Mouse (Mus musculus) liver, adult (tissue): Measurements from ENCODE around the gene Wbp2nl.

Experiments
- GATA4 ChIP-seq: IDR thresholded peaks from 2 replicates; pipeline ENCODE4 v1.6.1; 2014; ENCODE audit warnings: mild to moderate bottlenecking, low read length; ENCODE audit not compliant: insufficient replicate concordance

The Wbp2nl gene

GRCm38 (mm10) chr15:82290252-82290651 is 8.5 kb upstream of the Wbp2nl start:
- no peak for TF ChIP-seq GATA4

- TF ChIP-seq GATA4 = no peak
Observed at GRCm38 (mm10) chr15:82292851-82293250, 5.9 kb upstream of the Wbp2nl start.

GRCm38 (mm10) chr15:82293271-82293711 is 5.5 kb upstream of the Wbp2nl start:
- TF ChIP-seq GATA4 = no peak

- no peak for TF ChIP-seq GATA4
Observed at GRCm38 (mm10) chr15:82294059-82294458, 4.7 kb upstream of the Wbp2nl start.

- TF ChIP-seq GATA4 = no peak
Observed at GRCm38 (mm10) chr15:82307107-82307506, 8.4 kb downstream of the Wbp2nl start.

- TF ChIP-seq GATA4 = no peak
Observed at GRCm38 (mm10) chr15:82308416-82308815, 9.7 kb downstream of the Wbp2nl start.

GRCm38 (mm10) chr15:82317839-82318238 is 19.1 kb downstream of the Wbp2nl start:
- TF ChIP-seq GATA4 = no peak

- TF ChIP-seq GATA4 = no peak
Observed at GRCm38 (mm10) chr15:82319613-82320012, 20.9 kb downstream of the Wbp2nl start.

- TF ChIP-seq GATA4 = no peak
Observed at GRCm38 (mm10) chr15:82322195-82322594, 23.4 kb downstream of the Wbp2nl start.

GRCm38 (mm10) chr15:82325382-82325781 is 26.6 kb downstream of the Wbp2nl start:
- TF ChIP-seq GATA4 = no peak

- TF ChIP-seq GATA4 = no peak
Observed at GRCm38 (mm10) chr15:82335194-82335593, 36.4 kb downstream of the Wbp2nl start.

- TF ChIP-seq GATA4 = no peak
Observed at GRCm38 (mm10) chr15:82336629-82337028, 37.9 kb downstream of the Wbp2nl start.

GRCm38 (mm10) chr15:82337875-82338274 is 39.1 kb downstream of the Wbp2nl start:
- TF ChIP-seq GATA4 = no peak

GRCm38 (mm10) chr15:82338593-82339112 is 39.9 kb downstream of the Wbp2nl start, which contains the start of the genes Naga, Pheta2 and Smdt1:
Gene Naga, minus strand, starts transcription at chr15:82338925.
Gene Pheta2, plus strand, starts transcription at chr15:82338942.
Gene Smdt1, plus strand, starts transcription at chr15:82338959.
- TF ChIP-seq GATA4 = no peak

- no peak for TF ChIP-seq GATA4
Observed at GRCm38 (mm10) chr15:82339150-82339549, 40.4 kb downstream of the Wbp2nl start.

- no peak for TF ChIP-seq GATA4
Observed at GRCm38 (mm10) chr15:82339634-82340254, 41.0 kb downstream of the Wbp2nl start.

GRCm38 (mm10) chr15:82340414-82341035 is 41.8 kb downstream of the Wbp2nl start:
- no peak for TF ChIP-seq GATA4

- TF ChIP-seq GATA4 = no peak
Observed at GRCm38 (mm10) chr15:82341036-82341501, 42.3 kb downstream of the Wbp2nl start.
